Mouse (Mus musculus): ENCODE measurements around the gene Vinac1.

Gene Vinac1

GRCm38 (mm10) chr2:129047811-129048210 lies at the start of gene Vinac1:
TSS of gene Vinac1 (minus strand) at chr2:129048172.
- DNase-seq: no peak

GRCm38 (mm10) chr2:129093926-129094724 lies 46.2 kb upstream of the Vinac1 start:
- peak; percentile 39 for DNase-seq

- no peak for DNase-seq
Observed at GRCm38 (mm10) chr2:129092810-129093209, 44.8 kb upstream of the Vinac1 start.

- no peak for DNase-seq
Observed at GRCm38 (mm10) chr2:129090370-129090769, 42.4 kb upstream of the Vinac1 start.

- no peak for DNase-seq
Observed at GRCm38 (mm10) chr2:129087520-129087919, 39.5 kb upstream of the Vinac1 start.

GRCm38 (mm10) chr2:129084959-129085358 lies 37.0 kb upstream of the Vinac1 start:
- DNase-seq: peak; percentile 30

GRCm38 (mm10) chr2:129083514-129083913 lies 35.5 kb upstream of the Vinac1 start:
- no peak for DNase-seq

- DNase-seq: no peak
Observed at GRCm38 (mm10) chr2:129081097-129081496, 33.1 kb upstream of the Vinac1 start.

- DNase-seq: no peak
Observed at GRCm38 (mm10) chr2:129079194-129079593, 31.2 kb upstream of the Vinac1 start.

GRCm38 (mm10) chr2:129078313-129078712 lies 30.3 kb upstream of the Vinac1 start:
- peak; percentile 28 for DNase-seq

GRCm38 (mm10) chr2:129070296-129070695 lies 22.3 kb upstream of the Vinac1 start:
- no peak for DNase-seq

- peak; percentile 66 for DNase-seq
Observed at GRCm38 (mm10) chr2:129066326-129066725, 18.4 kb upstream of the Vinac1 start.

GRCm38 (mm10) chr2:129065437-129066282 lies 17.7 kb upstream of the Vinac1 start, which contains the start of gene Ttl:
TSS of gene Ttl (plus strand) at chr2:129065942.
- peak; percentile 88 for DNase-seq

GRCm38 (mm10) chr2:129061456-129062059 lies 13.6 kb upstream of the Vinac1 start:
- no peak for DNase-seq

- DNase-seq: no peak
Observed at GRCm38 (mm10) chr2:129057920-129058361, 10.0 kb upstream of the Vinac1 start.

GRCm38 (mm10) chr2:129057256-129057655 lies 9.3 kb upstream of the Vinac1 start:
- DNase-seq: no peak

GRCm38 (mm10) chr2:129056597-129056996 lies 8.6 kb upstream of the Vinac1 start:
- DNase-seq: peak; percentile 34

- DNase-seq: no peak
Observed at GRCm38 (mm10) chr2:129055741-129056140, 7.8 kb upstream of the Vinac1 start.

GRCm38 (mm10) chr2:129052451-129052983 lies 4.5 kb upstream of the Vinac1 start:
- DNase-seq: no peak

- no peak for DNase-seq
Observed at GRCm38 (mm10) chr2:129046846-129047196, 1.2 kb downstream of the Vinac1 start.

GRCm38 (mm10) chr2:129046172-129046845 lies 1.7 kb downstream of the Vinac1 start:
- peak; percentile 15 for DNase-seq

GRCm38 (mm10) chr2:129040567-129040966 lies 7.4 kb downstream of the Vinac1 start:
- peak; percentile 30 for DNase-seq
